Mouse (Mus musculus) cortical plate, adult 2 months (tissue): ENCODE measurements around the gene Tmem86a.

Experiments
- CTCF ChIP-seq: fragments of 200-500 bp; IDR thresholded peaks from 2 replicates; pipeline ENCODE4 v1.5.1; 2011; ENCODE audit warnings: mild to moderate bottlenecking, control low read depth, low read length; ENCODE audit not compliant: insufficient read depth; ENCODE audit errors: extremely low read depth
- POLR2A ChIP-seq: fragments of 200-500 bp; IDR thresholded peaks from 2 replicates; pipeline ENCODE4 v1.6.1; 2011; ENCODE audit warnings: mild to moderate bottlenecking, low read length, control low read depth; ENCODE audit not compliant: insufficient read depth; ENCODE audit errors: extremely low read depth

DNA sequence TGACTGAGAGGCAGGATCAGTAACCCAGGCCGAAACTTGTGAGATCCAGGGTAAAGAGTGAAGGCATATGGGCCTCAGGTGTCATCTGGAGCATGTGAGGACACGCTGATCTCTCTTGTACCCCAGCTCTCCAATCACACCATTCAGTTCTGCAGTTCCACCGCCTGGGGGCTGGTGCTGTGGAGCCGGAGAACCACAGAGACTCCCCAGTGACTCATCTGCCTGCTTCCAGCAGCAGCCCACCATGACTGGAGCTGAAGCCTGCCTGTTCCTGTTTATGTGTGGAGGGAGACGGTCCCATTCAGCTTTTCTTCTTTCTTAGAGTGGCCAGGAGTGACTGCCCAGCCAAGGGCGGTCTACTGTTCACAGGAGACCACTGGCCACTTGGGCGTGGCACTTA lies 47.6 kb downstream of the Tmem86a start:
- 0 out of 2 replicates have a peak, but pooled peaks have one; percentile 17 for TF ChIP-seq CTCF
- TF ChIP-seq POLR2A = no peak
